Mouse (Mus musculus) layer of hippocampus, postnatal 25 days (tissue): ENCODE measurements around the gene Scgb2b21. TPM values are rescaled to one million over a fixed set of nuclear protein-coding genes. Genes with fewer than 3 reads are reported as not detected.
"Not testable (repeated sequence)": the region's sequence is repeated elsewhere in the genome, so short reads cannot be mapped to it uniquely, and the experiment has no call there.

Source experiments
- DNase-seq, 2 experiments: peaks; one replicate each; pipeline ENCODE4 v3.0.0; 2022; ENCODE audit warnings: mixed read lengths in 2 of 2, low spot score in 1 of 2; ENCODE audit errors: extremely low spot score in 1 of 2
- total RNA-seq, 2 experiments: library from RNA; stranded (reverse); gene quantifications; 2 replicates each; pipeline ENCODE4 v1.2.3; 2021

Scgb2b21 gene
- not detected for total RNA-seq

DNA sequence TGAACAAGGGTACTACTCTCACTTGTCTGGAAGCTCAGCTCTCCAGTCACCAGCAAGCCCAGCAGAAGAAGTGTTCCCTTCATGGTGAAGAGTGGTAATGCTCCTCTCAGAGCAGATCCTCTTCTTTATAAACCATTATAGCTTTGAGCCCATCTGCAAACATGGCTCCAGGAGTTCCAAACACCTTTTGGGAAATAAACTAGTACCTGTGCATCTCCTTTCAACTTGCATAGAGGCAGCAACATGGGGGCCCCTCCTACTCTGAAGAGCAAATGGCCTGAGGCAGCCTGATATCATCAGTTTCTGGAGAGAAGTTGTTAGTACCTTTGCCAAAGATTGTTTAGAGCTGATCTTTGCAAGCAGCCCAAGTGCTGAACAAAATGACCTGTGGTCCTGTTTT, at the start of gene Scgb2b21:
TSS of gene Scgb2b21 (minus strand) at position 101 of the 400 bp plus-strand sequence.
- DNase-seq: no peak

DNA sequence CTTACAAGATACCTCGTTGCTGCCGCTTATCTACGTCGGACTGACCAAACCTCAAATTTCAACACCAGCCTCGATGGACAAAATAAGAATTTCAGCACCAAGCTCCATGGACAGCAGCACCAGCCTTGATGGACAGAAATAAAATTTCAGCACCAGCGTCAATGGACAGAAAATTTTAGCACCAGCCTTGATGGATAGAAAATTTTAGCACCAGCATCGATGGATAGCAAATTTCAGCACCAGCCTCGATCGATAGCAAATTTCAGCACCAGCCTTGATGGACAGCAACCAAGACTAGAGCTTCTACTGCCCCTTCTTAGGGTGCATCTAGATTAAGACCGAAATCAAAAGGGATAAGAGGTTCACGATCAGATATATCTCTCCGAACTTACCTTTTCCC, 23.2 kb upstream of the Scgb2b21 start:
- DNase-seq: not testable (repeated sequence)

Other genes starting within 250 kb of the Scgb2b21 start
- gene Scgb2b19, start 240.1 kb downstream of the Scgb2b21 start, total RNA-seq: not detected
- gene Scgb1b19, start 233.2 kb downstream of the Scgb2b21 start, total RNA-seq: not detected
- not detected for gene Scgb2b20, start 154.1 kb downstream of the Scgb2b21 start, total RNA-seq
- gene Scgb1b20, start 147.2 kb downstream of the Scgb2b21 start, total RNA-seq: not detected
- gene Scgb2b24, start 218.9 kb upstream of the Scgb2b21 start, total RNA-seq: not detected
- gene Scgb1b24, start 223.3 kb upstream of the Scgb2b21 start, total RNA-seq: not detected